Mouse (Mus musculus): ENCODE measurements around the gene Nckap5l.

- TF ChIP-seq POLR2A (IDR thresholded peaks at IDR 0.05; ENCODE audit: insufficient read depth, low read depth, low read length): no peak
- TF ChIP-seq CTCF (IDR thresholded peaks at IDR 0.05; ENCODE audit: insufficient read depth, low read depth, low read length): no peak
Measured at GRCm38 (mm10) chr15:99498356-99498755, 40.8 kb upstream of the Nckap5l start.

Measured in olfactory bulb, adult 2 months (tissue).